Mouse (Mus musculus) brain, embryonic 14.5 days (tissue): ENCODE measurements around the gene Olfr1450. TPM values are rescaled to one million over a fixed set of nuclear protein-coding genes. Genes with fewer than 3 reads are reported as not detected.
"Not testable (repeated sequence)": the region's sequence is repeated elsewhere in the genome, so short reads cannot be mapped to it uniquely, and the experiment has no call there.

Source experiments
- DNase-seq: peaks from one replicate; pipeline ENCODE4 v3.0.0-alpha.2; 2011; ENCODE audit warnings: low read depth
- CTCF ChIP-seq: fragments of 200-500 bp; IDR thresholded peaks from 2 replicates; pipeline ENCODE4 v1.5.1; 2012; ENCODE audit warnings: inconsistent platforms, mild to moderate bottlenecking, moderate library complexity, borderline replicate concordance; ENCODE audit not compliant: insufficient read depth, insufficient read length; ENCODE audit errors: extremely low read depth
- POLR2A ChIP-seq: fragments of 200-500 bp; IDR thresholded peaks from 2 replicates; pipeline ENCODE4 v1.6.1; 2012; ENCODE audit warnings: mild to moderate bottlenecking, inconsistent platforms, borderline replicate concordance; ENCODE audit not compliant: poor library complexity, insufficient read depth, insufficient read length, severe bottlenecking; ENCODE audit errors: extremely low read depth
- polyA plus RNA-seq: library from polyadenylated mRNA; depleted of rRNA; stranded (reverse); fragments of >200 nt; gene quantifications from 2 replicates; pipeline ENCODE4 v1.2.3, GENCODE M21; 2012; rRNA removed

Olfr1450 gene
- not detected in 2 replicates for polyA plus RNA-seq

DNA sequence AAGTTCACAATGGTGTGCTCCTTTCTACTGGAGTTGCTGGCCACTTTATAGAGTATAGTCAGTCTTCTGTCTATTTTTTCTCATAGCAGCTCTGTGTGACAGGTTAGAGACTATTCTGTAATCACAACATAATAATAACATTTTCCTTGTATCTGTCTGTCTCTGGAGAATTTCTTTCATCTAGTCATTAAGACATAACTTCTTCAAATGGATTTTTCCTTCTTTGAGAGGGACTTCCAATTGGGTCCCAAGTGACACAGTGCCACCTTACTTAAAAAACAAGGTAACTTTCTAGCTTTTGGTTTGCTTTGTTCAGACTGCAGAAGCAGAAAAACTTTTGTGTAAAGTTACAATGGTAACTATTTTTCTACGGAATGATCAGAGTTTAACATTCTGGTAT is at the start of gene Olfr1450:
Gene Olfr1450 (plus strand): TSS at position 301 of the 400 bp plus-strand sequence.
- TF ChIP-seq POLR2A (no peak), CTCF (no peak)
- DNase-seq, result no peak

DNA sequence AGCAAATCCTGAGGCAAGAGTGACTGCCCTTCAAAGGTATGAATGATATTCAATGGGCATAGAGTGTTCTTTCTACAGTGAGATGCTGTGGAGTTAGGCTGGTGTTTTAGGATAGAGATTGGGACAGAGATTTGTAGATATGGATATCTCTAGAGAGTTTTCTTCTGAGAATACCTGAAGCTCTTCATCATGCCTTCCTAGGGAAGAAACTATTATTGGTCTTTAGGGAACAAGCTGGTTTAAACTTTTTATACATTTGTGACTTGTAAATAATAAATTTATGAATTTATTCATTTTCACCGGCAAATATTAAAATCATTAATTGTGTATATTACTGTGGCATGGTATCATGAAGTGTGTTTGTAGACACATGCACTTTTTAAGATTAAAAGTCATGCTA is 46.4 kb upstream of the Olfr1450 start, which contains the start of gene Olfr1447:
Gene Olfr1447 (minus strand): TSS at position 101 of the 400 bp plus-strand sequence.
- DNase-seq, result no peak
- TF ChIP-seq CTCF, result no peak
- no peak for TF ChIP-seq POLR2A

- no peak for DNase-seq
- TF ChIP-seq POLR2A (no peak), CTCF (no peak)
These were observed 25.7 kb upstream of the Olfr1450 start, which contains the start of gene Olfr1448 for GRCm38 (mm10) chr19:12924319-12924718. Olfr1448 (minus strand) TSS chr19:12924419.

- no peak for DNase-seq
- TF ChIP-seq POLR2A (no peak), CTCF (no peak)
These were observed 19.5 kb upstream of the Olfr1450 start, which contains the start of gene Olfr1449 for GRCm38 (mm10) chr19:12930540-12930939. Olfr1449 (plus strand) TSS chr19:12930840.

GRCm38 (mm10) chr19:12970082-12970481 is 20.0 kb downstream of the Olfr1450 start:
- DNase-seq, result not testable (repeated sequence)

DNA sequence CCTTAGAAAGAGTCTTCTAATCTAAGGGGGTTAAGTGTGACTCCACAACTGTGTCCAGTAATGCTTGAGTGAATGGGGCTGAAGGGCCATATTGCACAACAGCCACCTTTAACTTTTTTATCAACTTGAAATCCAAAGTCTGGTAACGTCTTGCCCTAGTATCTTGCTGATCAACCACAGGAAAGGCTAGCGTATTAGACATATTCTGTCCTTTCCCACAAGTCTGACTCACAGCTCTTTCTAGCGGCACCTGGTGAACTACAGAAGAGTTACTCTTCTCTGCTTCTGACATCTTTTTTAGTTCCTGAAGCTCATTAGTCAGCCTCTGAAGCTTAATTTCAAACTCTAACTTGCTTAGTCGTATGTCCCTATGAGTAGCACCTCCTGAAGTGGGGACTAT is 42.3 kb downstream of the Olfr1450 start:
- DNase-seq, result not testable (repeated sequence)

- no peak for TF ChIP-seq POLR2A
- TF ChIP-seq CTCF, result no peak
- no peak for DNase-seq
These were observed 44.7 kb downstream of the Olfr1450 start, which contains the start of gene Olfr1451 for GRCm38 (mm10) chr19:12994714-12995113. Olfr1451 (plus strand) TSS chr19:12995014.

Other genes with a start within 250 kb of the Olfr1450 start
- gene Cntf, start 184.6 kb upstream of the Olfr1450 start, polyA plus RNA-seq, result 2.4 and 3.9 TPM in 2 replicates
- 37.5 and 41.0 TPM in 2 replicates for gene Zfp91, start 154.1 kb upstream of the Olfr1450 start, polyA plus RNA-seq
- 1.4 and 1.6 TPM in 2 replicates for gene Lpxn, start 154.1 kb upstream of the Olfr1450 start, polyA plus RNA-seq
- not detected in 2 replicates for gene Gm5244, start 103.6 kb upstream of the Olfr1450 start, polyA plus RNA-seq
- gene Olfr1444, start 93.0 kb upstream of the Olfr1450 start, polyA plus RNA-seq, result not detected in 2 replicates
- gene Olfr1445, start 66.4 kb upstream of the Olfr1450 start, polyA plus RNA-seq, result not detected in 2 replicates
- not detected in 2 replicates for gene Olfr1446, start 56.7 kb upstream of the Olfr1450 start, polyA plus RNA-seq
- gene Olfr1447, start 46.5 kb upstream of the Olfr1450 start, polyA plus RNA-seq, result not detected in 2 replicates
- not detected in 2 replicates for gene Olfr1448, start 25.8 kb upstream of the Olfr1450 start, polyA plus RNA-seq
- not detected in 2 replicates for gene Olfr1449, start 19.4 kb upstream of the Olfr1450 start, polyA plus RNA-seq
- gene Olfr1451, start 44.8 kb downstream of the Olfr1450 start, polyA plus RNA-seq, result not detected in 2 replicates
- not detected in 2 replicates for gene Olfr1453, start 78.1 kb downstream of the Olfr1450 start, polyA plus RNA-seq
- not detected in 2 replicates for gene Olfr1454, start 110.4 kb downstream of the Olfr1450 start, polyA plus RNA-seq
- gene Olfr1457, start 147.6 kb downstream of the Olfr1450 start, polyA plus RNA-seq, result not detected in 2 replicates
- not detected in 2 replicates for gene Olfr1458, start 156.5 kb downstream of the Olfr1450 start, polyA plus RNA-seq
- gene Olfr1459, start 199.3 kb downstream of the Olfr1450 start, polyA plus RNA-seq, result not detected in 2 replicates
- gene Olfr1461, start 212.7 kb downstream of the Olfr1450 start, polyA plus RNA-seq, result not detected in 2 replicates
- gene Olfr1462, start 235.5 kb downstream of the Olfr1450 start, polyA plus RNA-seq, result not detected in 2 replicates